Mouse (Mus musculus) liver, embryonic 11.5 days (tissue): ENCODE measurements at regions not wholly inside any gene's neighbourhood (a gene's known extent, or its start where the extent isn't known, plus 50 kb on each side); places are given as distances from the start of the nearest gene placed in this dataset.

ENCODE experiments used
- ATAC-seq: fragments of 200-750 bp; cut with Nextera tagmentation; replicated peaks from 2 replicates; pipeline ENCODE4 v1.8.0; 2017; ENCODE audit warnings: moderate number of reproducible peaks, mild to moderate bottlenecking, moderate TSS enrichment, moderate library complexity; ENCODE audit not compliant: low FRiP score
- DNase-seq: peaks from one replicate; pipeline ENCODE4 v3.0.0-alpha.2; 2017; ENCODE audit warnings: low spot score
- H3K27ac ChIP-seq: fragments of 300-500 bp; sonication (generic); 2 replicates; pipeline ENCODE4 v1.5.1; 2014; ENCODE audit warnings: mild to moderate bottlenecking, low read depth, low read length, control low read depth
- H3K27me3 ChIP-seq: fragments of 300-500 bp; sonication (generic); replicated peaks from 2 replicates; pipeline ENCODE4 v1.6.1; 2014; ENCODE audit warnings: low read length, mixed read lengths; ENCODE audit not compliant: control insufficient read depth, insufficient read depth
- H3K36me3 ChIP-seq: fragments of 300-500 bp; sonication (generic); 2 replicates; pipeline ENCODE4 v1.6.1; 2014; ENCODE audit warnings: mild to moderate bottlenecking, low read length, moderate library complexity, mixed read lengths; ENCODE audit not compliant: control insufficient read depth, insufficient read depth
- H3K4me1 ChIP-seq: fragments of 300-500 bp; sonication (generic); replicated peaks from 2 replicates; pipeline ENCODE4 v1.6.1; 2014; ENCODE audit warnings: low read length, mixed read lengths; ENCODE audit not compliant: control insufficient read depth, insufficient read depth
- H3K4me2 ChIP-seq: fragments of 300-500 bp; sonication (generic); 2 replicates; pipeline ENCODE4 v1.6.1; 2014; ENCODE audit warnings: mild to moderate bottlenecking, control low read depth, moderate library complexity
- H3K4me3 ChIP-seq: fragments of 300-500 bp; sonication (generic); 2 replicates; pipeline ENCODE4 v1.5.1; 2014; ENCODE audit warnings: low read depth, low read length, control low read depth
- H3K9ac ChIP-seq: fragments of 300-500 bp; sonication (generic); 2 replicates; pipeline ENCODE4 v1.6.1; 2014; ENCODE audit warnings: low read depth, low read length, control low read depth
- H3K9me3 ChIP-seq: fragments of 300-500 bp; sonication (generic); 2 replicates; pipeline ENCODE4 v1.6.1; 2016; ENCODE audit warnings: low read length, inconsistent platforms, mixed read lengths; ENCODE audit not compliant: control insufficient read depth
- WGBS: fragments of 180-500 bp; shearing (Covaris S2); extraction: QIAGEN DNeasy Blood & Tissue Kit; methylation state at CpG from one replicate; pipeline ENCODE4 v1.1.7; 2014; 5-methylcytosine and 5-hydroxymethylcytosine counted together

DNA sequence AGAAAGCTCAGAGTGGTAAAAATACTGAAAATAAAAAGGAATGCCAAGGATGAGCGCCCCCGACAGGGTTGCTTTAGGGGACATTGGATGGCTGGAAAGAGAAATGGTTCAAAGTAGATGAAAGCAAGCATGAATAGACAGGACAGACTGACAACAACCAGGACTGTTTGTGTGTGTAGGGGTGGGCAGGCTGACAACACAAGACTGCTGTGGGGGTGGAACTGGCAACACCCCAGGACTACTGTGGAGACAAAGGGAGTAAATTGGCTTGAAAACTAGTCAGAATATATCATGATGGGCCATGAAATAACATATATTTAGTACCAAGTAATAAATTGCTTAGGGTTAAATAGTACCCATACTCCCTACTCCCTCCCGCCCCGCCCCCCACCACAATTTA, 558.9 kb downstream of the Bcl11a start:
- Histone ChIP-seq H3K9ac (no peak overlapping the region), H3K36me3 (no peaks in the 10 kb centered on the region), H3K4me2 (no peak overlapping the region), H3K9me3 (no peaks in the 10 kb centered on the region), H3K27ac (no peak overlapping the region), H3K4me1 (no peaks in the 10 kb centered on the region), H3K4me3 (no peak overlapping the region), H3K27me3 (no peaks in the 10 kb centered on the region)
- no peak for ATAC-seq
- DNase-seq, result no peak
- 86% methylated on average over 4 of the region's 4 CpGs for WGBS

GRCm38 (mm10) chr11:24643439-24644109, 565.7 kb downstream of the Bcl11a start:
- Histone ChIP-seq H3K27ac (no peak overlapping the region), H3K4me3 (no peak overlapping the region), H3K9me3 (no peaks in the 10 kb centered on the region), H3K4me1 (no peaks in the 10 kb centered on the region), H3K27me3 (no peaks in the 10 kb centered on the region), H3K36me3 (no peaks in the 10 kb centered on the region), H3K4me2 (no peak overlapping the region), H3K9ac (no peak overlapping the region)
- WGBS, result 76% methylated on average over 11 of the region's 11 CpGs
- ATAC-seq (no peak), DNase-seq (no peak)

DNA sequence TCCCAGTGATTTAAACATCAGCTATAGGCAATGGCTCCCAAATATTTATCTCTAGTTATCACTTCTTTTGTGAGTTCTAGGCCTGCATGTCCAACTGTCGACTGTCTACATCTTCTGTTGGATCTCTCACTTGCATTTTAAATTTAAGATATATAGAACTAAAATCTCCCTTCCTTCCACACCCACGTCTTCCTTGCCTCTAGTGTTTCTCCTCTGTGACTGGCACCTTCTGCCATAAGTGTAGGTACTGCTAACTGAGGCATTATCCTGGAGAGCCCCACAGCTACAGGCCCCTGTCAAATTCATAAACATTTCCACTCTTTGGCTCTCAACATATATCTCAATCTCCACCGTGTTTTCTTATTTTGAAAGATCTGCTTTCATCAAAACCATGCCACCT, 575.0 kb downstream of the Bcl11a start:
- Histone ChIP-seq H3K4me1 (no peaks in the 10 kb centered on the region), H3K9ac (no peak overlapping the region), H3K36me3 (no peaks in the 10 kb centered on the region), H3K27ac (no peak overlapping the region), H3K27me3 (no peaks in the 10 kb centered on the region), H3K4me2 (no peak overlapping the region), H3K4me3 (no peak overlapping the region), H3K9me3 (no peaks in the 10 kb centered on the region)
- ATAC-seq (no peak), DNase-seq (no peak)
- WGBS, result 64% methylated on average over 3 of the region's 3 CpGs

- no peak overlapping the region for H3K4me3 ChIP-seq
- 90% methylated on average over 4 of the region's 4 CpGs for WGBS
- H3K27me3 ChIP-seq, result no peaks in the 10 kb centered on the region
- H3K9me3 ChIP-seq, result no peaks in the 10 kb centered on the region
- H3K4me1 ChIP-seq, result no peaks in the 10 kb centered on the region
- no peaks in the 10 kb centered on the region for H3K36me3 ChIP-seq
- no peak overlapping the region for H3K4me2 ChIP-seq
- no peak for DNase-seq
- no peak overlapping the region for H3K9ac ChIP-seq
- no peak for ATAC-seq
- no peak overlapping the region for H3K27ac ChIP-seq
Measured at GRCm38 (mm10) chr11:24664082-24664481, 586.2 kb downstream of the Bcl11a start.

GRCm38 (mm10) chr11:24665310-24665709, 587.5 kb downstream of the Bcl11a start:
- ATAC-seq, result no peak
- no peaks in the 10 kb centered on the region for H3K36me3 ChIP-seq
- no peak overlapping the region for H3K27ac ChIP-seq
- H3K27me3 ChIP-seq, result no peaks in the 10 kb centered on the region
- 81% methylated on average over 2 of the region's 2 CpGs for WGBS
- H3K4me1 ChIP-seq, result no peaks in the 10 kb centered on the region
- no peak overlapping the region for H3K9ac ChIP-seq
- no peak overlapping the region for H3K4me2 ChIP-seq
- H3K9me3 ChIP-seq, result no peaks in the 10 kb centered on the region
- no peak for DNase-seq
- H3K4me3 ChIP-seq, result no peak overlapping the region

GRCm38 (mm10) chr11:24671662-24672061, 593.8 kb downstream of the Bcl11a start:
- H3K27me3 ChIP-seq, result no peaks in the 10 kb centered on the region
- H3K9ac ChIP-seq, result no peak overlapping the region
- no peak for DNase-seq
- H3K27ac ChIP-seq, result no peak overlapping the region
- 76% methylated on average over 4 of the region's 4 CpGs for WGBS
- H3K4me2 ChIP-seq, result no peak overlapping the region
- no peak for ATAC-seq
- no peaks in the 10 kb centered on the region for H3K9me3 ChIP-seq
- no peaks in the 10 kb centered on the region for H3K4me1 ChIP-seq
- no peak overlapping the region for H3K4me3 ChIP-seq
- no peaks in the 10 kb centered on the region for H3K36me3 ChIP-seq

DNA sequence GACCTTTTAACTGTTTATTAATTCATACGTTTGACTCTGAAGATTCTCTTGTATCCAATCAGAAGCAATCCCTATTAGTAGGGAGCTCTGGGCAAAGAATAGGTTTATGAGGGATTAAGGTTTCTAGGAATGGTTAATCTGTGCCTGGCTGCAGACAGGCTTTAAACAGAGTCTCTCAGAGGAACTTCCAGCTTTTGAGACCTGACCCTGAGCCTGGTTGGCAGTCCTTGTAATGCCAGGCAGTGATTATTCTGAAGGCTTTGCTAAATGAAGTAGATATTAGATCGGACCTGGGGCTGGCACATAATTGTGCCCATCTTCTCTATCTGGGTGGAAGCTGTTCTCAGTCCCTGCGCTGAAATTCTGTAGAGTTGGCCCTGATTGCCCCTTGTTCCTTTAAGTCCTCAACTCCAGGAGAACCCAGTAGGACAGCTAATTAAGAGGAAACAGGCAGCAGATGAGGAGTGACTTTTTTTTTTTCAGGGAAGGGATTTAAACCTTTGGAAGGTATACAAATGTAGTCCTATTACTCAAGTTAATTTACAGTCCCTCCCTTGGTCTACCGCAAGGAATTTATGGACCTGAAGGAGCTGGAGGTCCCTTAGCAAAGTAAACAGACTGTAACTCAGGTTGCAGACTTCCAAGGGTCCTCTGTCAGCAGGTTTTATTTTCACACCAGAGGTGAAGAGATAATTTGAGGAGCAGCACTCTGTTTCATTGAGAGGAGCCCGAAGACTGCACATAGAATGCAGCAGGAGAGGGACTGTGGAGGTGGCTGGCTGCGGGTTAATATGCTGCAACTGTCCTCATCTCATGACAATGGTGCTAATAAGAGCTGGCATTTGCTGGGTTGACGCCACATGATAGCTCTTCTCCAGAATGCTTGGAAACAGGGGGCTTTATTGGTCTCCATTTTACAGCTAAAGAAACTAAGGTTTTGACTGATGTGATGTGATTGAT, 595.7 kb downstream of the Bcl11a start:
- H3K27me3 ChIP-seq, result no peaks in the 10 kb centered on the region
- DNase-seq (no peak), ATAC-seq (no peak)
- H3K9ac ChIP-seq, result no peak overlapping the region
- H3K4me3 ChIP-seq, result no peak overlapping the region
- no peaks in the 10 kb centered on the region for H3K4me1 ChIP-seq
- H3K36me3 ChIP-seq, result no peaks in the 10 kb centered on the region
- no peak overlapping the region for H3K4me2 ChIP-seq
- no peak overlapping the region for H3K27ac ChIP-seq
- H3K9me3 ChIP-seq, result no peaks in the 10 kb centered on the region
- 58% methylated on average over 7 of the region's 7 CpGs for WGBS

DNA sequence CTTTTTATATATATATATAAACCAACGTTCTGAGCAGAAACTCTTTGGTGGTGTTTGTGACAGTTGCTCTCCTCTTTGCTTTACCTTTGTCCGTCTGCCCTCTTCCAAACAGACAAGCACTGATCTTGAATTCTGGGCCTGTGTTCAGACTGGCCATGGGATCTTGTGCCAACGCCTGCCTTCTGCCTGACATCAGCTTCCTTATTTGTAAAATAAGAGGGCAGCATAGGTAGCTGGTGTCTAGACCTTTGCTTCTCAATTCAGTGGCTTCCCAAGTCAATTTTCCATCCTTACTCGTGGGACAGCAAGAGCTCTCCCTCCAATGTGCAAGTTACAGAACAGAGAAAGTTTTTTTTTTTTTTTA, 596.3 kb downstream of the Bcl11a start:
- Histone ChIP-seq H3K27ac (no peak overlapping the region), H3K27me3 (no peaks in the 10 kb centered on the region), H3K4me1 (no peaks in the 10 kb centered on the region), H3K9me3 (no peaks in the 10 kb centered on the region), H3K4me2 (no peak overlapping the region), H3K36me3 (no peaks in the 10 kb centered on the region), H3K9ac (no peak overlapping the region), H3K4me3 (no peak overlapping the region)
- no peak for DNase-seq
- no peak for ATAC-seq
- 66% methylated on average over 4 of the region's 4 CpGs for WGBS

- H3K9ac ChIP-seq, result no peak overlapping the region
- WGBS, result 79% methylated on average over 4 of the region's 4 CpGs
- no peaks in the 10 kb centered on the region for H3K27me3 ChIP-seq
- no peaks in the 10 kb centered on the region for H3K9me3 ChIP-seq
- DNase-seq, result no peak
- H3K4me3 ChIP-seq, result no peak overlapping the region
- H3K4me2 ChIP-seq, result no peak overlapping the region
- H3K27ac ChIP-seq, result no peak overlapping the region
- H3K4me1 ChIP-seq, result no peaks in the 10 kb centered on the region
- ATAC-seq, result no peak
- H3K36me3 ChIP-seq, result no peaks in the 10 kb centered on the region
Measured at GRCm38 (mm10) chr11:24677016-24677415, 599.2 kb downstream of the Bcl11a start.
